Mouse (Mus musculus) spleen, adult 12 weeks (tissue): ENCODE results near the gene Dip2a.
A peak's percentile ranks its signal among the peaks of the same experiment; 100 is the strongest.

ENCODE experiments used
- DNase-seq: peaks from one replicate; pipeline ENCODE4 v3.0.0; 2022; ENCODE audit warnings: low spot score

The Dip2a gene

GRCm38 (mm10) chr10:76306738-76307137 is 38.4 kb downstream of the Dip2a start:
- no peak for DNase-seq

GRCm38 (mm10) chr10:76300133-76300532 is 45.0 kb downstream of the Dip2a start:
- DNase-seq, result no peak

- no peak for DNase-seq
Observed at GRCm38 (mm10) chr10:76293222-76293621, 51.9 kb downstream of the Dip2a start.

- DNase-seq, result no peak
Observed at GRCm38 (mm10) chr10:76289936-76290671, 55.0 kb downstream of the Dip2a start.

GRCm38 (mm10) chr10:76289052-76289451 is 56.0 kb downstream of the Dip2a start:
- no peak for DNase-seq

- no peak for DNase-seq
Observed at GRCm38 (mm10) chr10:76288268-76288993, 56.7 kb downstream of the Dip2a start.

- no peak for DNase-seq
Observed at GRCm38 (mm10) chr10:76278541-76279097, 66.5 kb downstream of the Dip2a start.

- DNase-seq, result no peak
Observed at GRCm38 (mm10) chr10:76275256-76275655, 69.8 kb downstream of the Dip2a start.

- DNase-seq, result peak; percentile 4
Observed at GRCm38 (mm10) chr10:76271238-76271637, 73.9 kb downstream of the Dip2a start.

- DNase-seq, result no peak
Observed at GRCm38 (mm10) chr10:76262431-76262830, 82.7 kb downstream of the Dip2a start.

- no peak for DNase-seq
Observed at GRCm38 (mm10) chr10:76261447-76261846, 83.6 kb downstream of the Dip2a start.

GRCm38 (mm10) chr10:76260358-76261059 is 84.6 kb downstream of the Dip2a start:
- DNase-seq, result no peak

- no peak for DNase-seq
Observed at GRCm38 (mm10) chr10:76259566-76260232, 85.4 kb downstream of the Dip2a start.

- no peak for DNase-seq
Observed at GRCm38 (mm10) chr10:76257719-76258390, 87.2 kb downstream of the Dip2a start.

GRCm38 (mm10) chr10:76257231-76257630 is 87.9 kb downstream of the Dip2a start:
- DNase-seq, result no peak

GRCm38 (mm10) chr10:76255617-76256016 is 89.5 kb downstream of the Dip2a start:
- no peak for DNase-seq

GRCm38 (mm10) chr10:76253536-76253935 is 91.6 kb downstream of the Dip2a start, which contains the start of gene S100b:
Gene S100b, plus strand, starts transcription at chr10:76253853.
- no peak for DNase-seq

GRCm38 (mm10) chr10:76253079-76253478 is 92.0 kb downstream of the Dip2a start:
- no peak for DNase-seq

- no peak for DNase-seq
Observed at GRCm38 (mm10) chr10:76250870-76251269, 94.2 kb downstream of the Dip2a start.

GRCm38 (mm10) chr10:76248647-76248968 is 96.5 kb downstream of the Dip2a start:
- DNase-seq, result no peak

GRCm38 (mm10) chr10:76247960-76248646 is 97.0 kb downstream of the Dip2a start:
- no peak for DNase-seq
